Mouse (Mus musculus): ENCODE results near the gene Taar7b.

The Taar7b gene

DNA sequence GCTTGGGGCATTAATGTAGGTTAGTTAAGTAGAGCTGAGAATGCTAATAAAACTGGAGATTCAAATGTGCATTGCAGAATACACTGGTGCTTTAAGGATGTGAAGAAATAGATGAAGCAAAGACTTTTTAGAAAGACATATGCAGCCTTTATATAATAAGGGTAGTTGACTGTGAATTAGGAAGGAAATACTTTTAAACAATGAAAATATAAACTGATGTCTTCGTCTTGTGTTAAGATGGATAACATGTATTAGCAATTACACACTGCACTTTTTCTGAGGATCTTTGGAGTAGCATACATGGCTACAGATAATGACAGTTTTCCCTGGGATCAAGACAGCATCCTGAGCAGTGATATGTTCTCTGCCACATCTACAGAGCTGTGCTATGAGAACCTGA is at the start of gene Taar7b:
Gene Taar7b, plus strand, starts transcription at position 301 of the 400 bp plus-strand sequence.
- DNase-seq (ENCODE audit: inconsistent ontology term) = no peak

DNA sequence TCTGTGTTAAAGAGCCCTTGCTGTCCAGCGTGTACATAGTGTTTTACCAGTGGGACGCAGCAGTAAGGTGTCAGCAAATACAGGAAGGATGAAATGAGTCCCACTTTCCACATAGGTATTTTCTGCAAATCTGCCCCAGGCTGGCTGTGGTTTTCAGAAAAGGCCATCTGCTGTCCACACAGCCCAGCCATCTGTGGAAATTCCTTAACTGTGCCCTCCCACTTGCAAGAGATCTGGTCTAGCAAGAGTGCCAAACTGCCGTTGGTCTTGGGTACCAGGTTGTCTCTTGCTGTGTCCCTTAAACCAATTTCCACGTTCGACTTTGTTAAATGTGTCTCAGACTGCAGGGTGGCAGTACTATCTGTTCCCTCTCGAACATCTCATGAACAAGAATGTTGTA is 48.0 kb upstream of the Taar7b start:
- DNase-seq (ENCODE audit: inconsistent ontology term) = no peak

DNA sequence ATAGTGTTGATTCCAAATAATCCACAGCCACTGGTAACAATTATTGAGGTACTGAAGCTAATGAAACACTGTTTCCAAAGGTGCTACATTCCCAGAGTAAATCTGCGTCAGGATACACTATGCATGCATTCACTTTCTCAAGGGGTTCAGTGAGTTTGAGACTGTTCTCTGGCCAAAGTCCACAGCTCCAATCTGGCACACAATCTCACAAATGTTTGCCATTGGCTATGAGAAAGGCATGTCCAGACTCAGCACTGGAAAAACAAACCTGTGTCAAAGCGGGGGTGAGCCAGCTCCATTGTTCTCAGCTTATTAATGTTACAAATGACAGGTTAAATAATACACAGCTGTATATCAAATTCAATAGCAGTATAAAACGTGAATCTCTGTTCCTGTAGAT is 40.7 kb upstream of the Taar7b start:
- no peak for DNase-seq (ENCODE audit: inconsistent ontology term)

DNA sequence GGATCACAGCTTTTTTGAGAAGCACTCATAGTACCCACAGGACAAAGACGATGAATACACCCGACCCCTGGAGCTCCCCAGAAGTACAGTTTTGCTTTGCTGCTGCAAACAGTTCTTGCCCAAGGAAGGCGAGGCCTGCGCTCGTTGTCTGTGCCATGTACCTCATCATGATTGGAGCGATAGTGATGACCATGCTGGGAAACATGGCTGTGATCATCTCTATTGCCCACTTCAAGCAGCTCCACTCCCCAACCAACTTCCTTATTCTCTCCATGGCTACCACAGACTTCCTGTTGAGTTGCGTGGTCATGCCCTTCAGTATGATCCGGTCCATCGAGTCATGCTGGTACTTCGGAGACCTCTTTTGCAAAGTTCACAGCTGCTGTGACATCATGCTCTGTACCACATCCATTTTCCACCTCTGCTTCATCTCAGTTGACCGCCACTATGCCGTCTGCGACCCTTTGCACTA is 39.3 kb upstream of the Taar7b start, which contains the start of gene Taar4:
Gene Taar4, plus strand, starts transcription at position 51 of the 472 bp plus-strand sequence.
- no peak for DNase-seq (ENCODE audit: inconsistent ontology term)

DNA sequence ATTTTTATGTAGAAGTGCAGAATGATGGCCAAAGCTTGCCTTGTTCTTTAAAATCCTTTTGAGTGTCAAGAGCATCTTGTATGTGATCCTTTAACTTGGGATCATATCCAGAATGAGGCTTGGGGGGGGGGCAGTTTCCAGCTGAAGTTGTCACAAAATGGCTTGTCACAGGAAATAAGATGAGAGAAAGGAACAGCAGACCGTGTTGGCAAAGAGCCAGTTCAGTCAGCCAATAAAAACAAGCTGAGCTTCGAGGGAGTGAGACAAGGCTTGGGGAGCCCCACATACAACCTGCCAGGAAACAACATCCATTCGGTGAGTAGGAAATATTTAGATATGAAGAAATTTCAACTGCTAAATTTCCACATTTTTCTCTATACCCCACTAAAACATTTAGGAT is 36.3 kb upstream of the Taar7b start:
- no peak for DNase-seq (ENCODE audit: inconsistent ontology term)

DNA sequence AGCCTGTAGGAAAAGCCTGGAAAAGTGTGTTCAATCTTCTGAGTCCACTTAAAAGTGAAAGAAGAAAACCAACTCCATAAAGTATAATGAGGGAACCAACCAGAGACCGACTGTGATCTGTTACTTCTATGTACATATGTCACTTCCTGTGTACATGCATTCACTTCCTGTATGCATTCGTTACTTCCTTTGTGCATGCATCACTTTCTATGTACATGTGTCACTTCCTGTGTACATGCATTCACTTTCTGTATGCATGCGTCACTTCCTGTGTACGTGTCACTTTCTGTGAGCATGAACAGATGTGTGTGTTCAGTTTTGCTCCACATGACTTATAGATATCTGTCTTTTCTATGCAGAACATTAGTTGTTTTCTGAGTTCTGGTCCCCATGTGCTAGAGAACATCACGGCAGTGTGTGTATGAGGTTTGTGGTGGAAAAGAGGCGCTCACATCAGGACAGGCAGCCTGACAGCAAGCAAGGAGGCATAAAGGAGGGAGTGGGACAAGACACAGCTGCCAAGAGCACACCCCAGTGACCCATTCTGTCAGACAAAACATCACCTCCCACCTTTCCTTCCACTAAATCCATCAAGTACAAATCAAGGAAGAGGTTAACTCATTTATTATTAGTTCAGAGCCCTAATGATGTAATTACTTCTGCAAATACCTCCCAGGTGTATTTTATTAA is 34.7 kb upstream of the Taar7b start:
- no peak for DNase-seq (ENCODE audit: inconsistent ontology term)

DNA sequence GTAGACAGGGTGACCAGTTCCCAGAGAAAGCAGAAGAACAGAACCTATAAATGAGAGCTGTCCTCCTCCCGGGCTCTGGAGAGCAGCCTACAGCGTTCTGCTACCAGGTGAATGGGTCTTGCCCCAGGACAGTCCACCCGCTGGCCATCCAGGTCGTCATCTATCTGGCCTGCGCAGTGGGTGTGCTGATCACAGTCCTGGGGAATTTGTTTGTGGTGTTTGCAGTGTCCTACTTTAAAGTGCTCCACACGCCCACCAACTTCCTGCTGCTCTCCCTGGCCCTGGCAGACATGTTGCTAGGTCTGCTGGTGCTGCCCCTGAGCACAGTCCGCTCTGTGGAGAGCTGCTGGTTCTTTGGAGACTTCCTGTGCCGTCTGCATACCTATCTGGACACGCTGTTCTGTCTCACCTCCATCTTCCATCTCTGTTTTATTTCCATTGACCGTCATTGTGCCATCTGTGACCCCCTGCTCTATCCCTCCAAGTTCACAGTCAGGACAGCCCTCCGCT is 29.0 kb upstream of the Taar7b start, which contains the start of gene Taar5:
Gene Taar5, plus strand, starts transcription at position 51 of the 510 bp plus-strand sequence.
- DNase-seq (ENCODE audit: inconsistent ontology term) = no peak

DNA sequence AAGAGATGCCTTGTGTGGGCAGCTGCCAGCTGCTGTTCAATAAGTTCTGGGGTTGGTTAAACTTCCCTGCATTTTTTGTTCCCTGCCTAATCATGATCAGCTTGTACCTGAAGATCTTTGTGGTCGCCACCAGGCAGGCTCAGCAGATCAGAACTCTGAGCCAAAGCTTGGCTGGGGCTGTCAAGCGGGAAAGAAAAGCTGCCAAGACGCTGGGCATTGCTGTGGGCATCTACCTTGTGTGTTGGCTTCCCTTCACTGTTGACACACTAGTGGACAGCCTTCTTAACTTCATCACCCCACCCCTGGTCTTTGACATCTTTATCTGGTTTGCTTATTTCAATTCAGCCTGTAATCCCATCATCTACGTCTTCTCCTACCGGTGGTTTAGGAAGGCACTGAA is 28.5 kb upstream of the Taar7b start:
- no peak for DNase-seq (ENCODE audit: inconsistent ontology term)

DNA sequence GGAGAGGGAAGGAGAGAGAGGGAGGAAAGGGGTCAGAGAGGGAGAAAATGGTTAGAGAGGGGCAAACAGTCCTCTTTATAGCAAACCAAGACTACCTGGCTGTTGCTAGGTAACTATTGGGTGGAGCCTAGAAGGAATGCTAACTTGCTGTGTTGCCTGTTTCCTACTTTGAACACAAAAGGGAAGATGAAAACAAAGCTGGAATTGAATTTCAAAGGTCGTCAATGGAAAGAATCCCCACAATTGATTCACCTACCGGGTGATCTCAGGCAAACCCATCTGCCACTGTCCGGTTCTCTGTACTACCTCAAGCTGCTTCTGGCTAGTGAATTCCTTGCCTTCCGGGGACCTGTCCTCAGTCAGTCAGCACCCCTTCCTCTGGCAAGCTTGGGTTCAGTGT is 21.8 kb upstream of the Taar7b start:
- no peak for DNase-seq (ENCODE audit: inconsistent ontology term)

DNA sequence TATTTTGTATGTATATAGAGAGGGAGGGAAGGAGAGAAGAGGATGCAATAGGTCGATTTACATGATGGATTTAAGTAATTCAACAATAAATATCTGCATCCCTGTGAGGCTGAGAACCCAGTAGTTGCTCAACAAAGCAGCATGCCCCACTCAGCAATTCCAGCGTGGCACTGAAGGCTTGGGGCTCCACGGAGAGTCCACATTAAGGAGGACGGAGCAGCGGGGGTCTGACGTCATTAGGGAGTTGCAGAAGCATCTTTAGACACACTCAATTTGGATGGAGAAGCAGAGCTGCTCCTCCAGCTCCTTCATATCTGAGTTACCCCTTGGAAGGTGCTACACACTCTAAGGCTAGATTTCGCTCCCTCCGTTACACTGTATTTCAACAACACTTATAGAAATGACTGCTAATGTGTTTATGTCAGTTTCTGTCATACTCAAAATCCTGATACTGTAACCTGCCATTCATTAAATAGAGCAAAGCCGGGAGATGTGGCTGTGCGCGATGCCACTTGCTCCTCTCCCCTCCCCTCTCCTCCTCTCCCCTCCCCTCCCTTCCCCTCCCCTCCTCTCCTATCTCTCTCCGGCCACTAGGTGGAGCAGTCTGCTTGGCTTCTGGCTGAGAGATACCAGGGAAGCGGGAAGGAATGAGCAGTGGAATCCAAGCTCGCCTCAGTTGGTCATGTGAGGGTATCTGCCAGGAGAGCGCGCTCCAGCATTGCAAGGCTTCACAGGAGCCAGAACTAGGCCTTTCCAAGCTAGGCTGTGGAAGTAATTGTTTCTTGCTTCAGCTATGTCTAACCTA is 20.6 kb upstream of the Taar7b start:
- DNase-seq (ENCODE audit: inconsistent ontology term) = peak; percentile 92

DNA sequence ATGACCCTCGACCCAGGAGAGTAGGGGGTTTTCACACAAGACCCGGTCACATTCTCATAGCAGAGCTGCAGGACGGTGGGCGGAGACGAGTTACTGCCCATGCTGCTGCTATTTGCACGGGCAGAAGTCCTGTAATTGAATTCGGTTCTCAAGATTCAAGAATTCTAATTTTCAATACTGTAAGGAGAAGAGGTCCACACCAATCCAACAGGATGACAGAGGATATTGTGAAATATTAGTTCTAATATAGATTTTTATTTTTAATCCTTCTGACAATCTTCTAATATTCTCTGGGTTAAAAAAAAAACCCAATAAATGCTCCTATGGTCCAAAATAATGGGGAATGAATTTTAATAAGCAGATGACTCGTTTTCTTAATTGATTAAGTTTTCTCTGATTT is 14.2 kb upstream of the Taar7b start, which contains the start of gene Taar6:
Gene Taar6, minus strand, starts transcription at position 101 of the 400 bp plus-strand sequence.
- DNase-seq (ENCODE audit: inconsistent ontology term) = no peak

DNA sequence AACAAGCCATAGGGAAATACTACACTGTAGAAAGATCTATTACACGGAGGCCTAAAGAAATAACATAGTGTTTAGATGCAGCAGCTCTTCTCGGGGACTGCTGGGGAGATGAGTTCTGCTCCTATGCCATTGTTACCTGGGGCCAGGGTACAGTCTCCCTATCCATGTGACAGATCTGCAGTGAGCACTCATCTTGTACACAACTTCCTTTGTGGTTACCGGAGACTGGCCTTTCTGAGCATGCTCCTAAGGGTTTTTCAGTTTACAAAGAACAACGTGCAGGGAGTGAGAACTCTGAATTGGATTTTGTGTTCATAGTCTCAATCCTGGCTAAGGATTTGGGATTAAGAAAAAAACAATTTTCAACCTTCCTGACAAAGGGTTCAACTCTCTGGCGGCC is 13.3 kb upstream of the Taar7b start:
- no peak for DNase-seq (ENCODE audit: inconsistent ontology term)

DNA sequence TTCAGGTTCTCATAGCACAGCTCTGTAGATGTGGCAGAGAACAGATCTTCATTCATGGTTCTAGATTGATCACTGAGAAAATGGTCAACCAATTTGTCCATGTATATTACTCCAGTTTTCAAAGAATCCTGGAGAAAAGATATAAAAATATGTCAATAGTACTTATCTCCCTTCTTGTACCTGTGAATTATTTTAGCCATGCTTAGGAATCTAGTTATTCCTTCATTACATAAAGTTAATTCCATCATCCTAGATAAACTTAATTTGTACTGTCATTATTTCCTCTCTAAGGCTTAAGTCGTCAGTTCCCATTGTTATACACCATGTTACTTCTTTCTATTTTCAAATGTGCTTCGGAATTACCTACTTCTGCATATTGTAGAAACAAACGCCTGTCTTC is 6.4 kb upstream of the Taar7b start, which contains the start of gene Taar7a:
Gene Taar7a, minus strand, starts transcription at position 101 of the 400 bp plus-strand sequence.
- DNase-seq (ENCODE audit: inconsistent ontology term) = no peak

DNA sequence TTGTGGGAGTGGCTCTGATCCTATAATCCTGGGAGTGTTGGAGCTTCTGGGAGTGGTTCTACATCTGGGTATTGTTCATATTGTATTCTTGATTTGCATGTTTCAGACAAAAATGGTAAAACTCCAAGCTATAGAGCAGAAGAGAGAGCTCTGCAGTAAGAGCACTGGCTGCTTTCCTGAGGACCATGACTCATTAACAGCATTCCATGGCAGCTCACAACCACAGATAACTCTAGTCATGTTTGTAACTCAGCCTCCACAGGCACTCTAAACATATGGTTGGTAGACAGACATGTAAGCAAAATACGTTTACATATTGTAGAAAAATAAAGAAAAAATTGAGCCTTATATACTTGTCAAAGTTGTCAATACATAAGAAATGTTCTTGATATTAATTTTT is 6.7 kb downstream of the Taar7b start:
- DNase-seq (ENCODE audit: inconsistent ontology term) = peak; percentile 17

DNA sequence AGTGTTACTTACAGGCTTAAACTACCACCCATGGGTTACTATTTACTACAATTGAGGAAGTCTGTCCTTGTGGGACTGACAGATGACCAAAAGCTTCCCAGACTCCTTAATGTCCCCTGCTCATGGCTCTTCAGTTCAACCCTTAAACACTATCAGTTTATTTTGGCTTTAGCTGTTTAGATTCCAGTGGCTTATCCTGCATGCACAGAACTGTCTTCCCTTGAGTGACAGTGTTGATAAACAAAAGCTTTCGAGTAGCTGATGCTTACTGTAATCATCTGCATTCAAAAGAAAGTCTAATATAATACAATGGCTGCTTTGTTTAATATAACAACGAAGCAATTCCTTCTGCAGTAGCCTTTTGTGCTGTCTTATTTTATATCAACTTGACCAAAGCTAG is 7.3 kb downstream of the Taar7b start:
- no peak for DNase-seq (ENCODE audit: inconsistent ontology term)

DNA sequence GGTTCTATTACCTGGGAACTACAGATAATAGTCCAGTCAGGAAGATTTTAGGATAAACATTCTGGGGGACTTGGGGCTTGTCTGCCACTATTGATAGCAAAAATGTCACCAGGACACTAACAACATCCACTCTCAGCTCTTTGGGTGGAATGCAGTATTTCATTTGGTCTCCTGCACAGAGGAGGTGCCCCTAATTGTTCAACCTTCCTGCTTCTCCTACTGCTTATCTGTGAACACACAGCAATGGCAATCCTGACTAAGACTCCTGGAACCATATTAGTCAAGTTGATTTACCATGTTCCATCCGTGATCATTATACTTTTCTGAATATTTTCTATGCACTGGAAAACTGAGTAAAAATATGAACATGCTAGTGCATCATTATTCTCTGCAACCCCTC is 8.4 kb downstream of the Taar7b start:
- no peak for DNase-seq (ENCODE audit: inconsistent ontology term)

DNA sequence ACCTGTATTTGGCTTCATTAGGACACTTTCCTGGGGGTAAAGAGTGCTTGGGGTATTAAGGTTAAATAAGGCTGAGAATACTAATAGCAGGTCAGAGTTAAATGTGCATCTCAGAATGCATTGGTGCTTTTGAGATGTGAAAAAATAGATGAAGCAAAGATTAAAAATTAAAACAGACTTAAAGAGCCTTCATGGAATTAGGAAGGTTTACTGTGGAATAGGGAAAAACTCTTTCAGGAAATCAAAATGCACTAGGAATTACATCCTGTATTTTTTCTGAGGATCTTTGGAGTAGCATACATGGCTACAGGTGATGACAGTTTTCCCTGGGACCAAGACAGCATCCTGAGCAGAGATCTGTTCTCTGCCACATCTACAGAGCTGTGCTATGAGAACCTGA is 27.2 kb downstream of the Taar7b start, which contains the start of gene Taar7d:
Gene Taar7d, plus strand, starts transcription at position 301 of the 400 bp plus-strand sequence.
- DNase-seq (ENCODE audit: inconsistent ontology term) = no peak

DNA sequence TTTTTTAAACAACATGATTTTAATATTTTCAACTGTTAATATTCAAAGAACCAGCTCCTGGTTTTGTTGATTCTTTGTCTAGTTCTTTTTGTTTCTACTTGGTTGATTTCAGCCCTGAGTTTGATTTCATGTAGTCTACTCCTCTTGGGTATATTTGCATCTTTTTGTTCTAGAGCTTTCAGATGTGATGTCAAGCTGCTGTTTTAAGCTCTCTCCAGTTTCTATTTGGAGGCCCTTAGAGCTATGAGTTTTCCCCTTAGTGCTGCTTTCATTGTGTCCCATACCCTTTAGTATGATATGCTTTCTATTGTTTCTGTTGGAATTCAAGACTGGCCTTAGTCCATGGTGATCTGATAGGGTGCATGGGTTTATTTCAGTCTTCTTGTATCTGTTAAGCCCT is 31.6 kb downstream of the Taar7b start:
- DNase-seq (ENCODE audit: inconsistent ontology term) = no peak

DNA sequence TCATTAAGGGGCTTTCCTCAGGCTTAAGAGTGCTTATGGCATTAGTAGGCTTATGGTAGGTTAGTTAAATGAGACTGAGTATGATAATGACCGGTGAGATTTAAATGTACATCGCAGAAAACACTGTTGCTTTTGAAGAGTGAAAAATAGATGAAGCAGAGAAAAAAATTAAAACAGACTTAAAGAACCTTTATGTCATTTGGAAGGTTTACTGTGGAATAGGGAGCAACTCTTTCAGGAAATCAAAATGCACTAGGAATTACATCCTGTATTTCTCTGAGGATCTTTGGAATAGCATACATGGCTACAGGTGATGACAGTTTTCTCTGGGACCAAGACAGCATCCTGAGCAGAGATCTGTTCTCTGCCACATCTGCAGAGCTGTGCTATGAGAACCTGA is 37.6 kb downstream of the Taar7b start, which contains the start of gene Taar7e:
Gene Taar7e, plus strand, starts transcription at position 301 of the 400 bp plus-strand sequence.
- DNase-seq (ENCODE audit: inconsistent ontology term) = no peak

DNA sequence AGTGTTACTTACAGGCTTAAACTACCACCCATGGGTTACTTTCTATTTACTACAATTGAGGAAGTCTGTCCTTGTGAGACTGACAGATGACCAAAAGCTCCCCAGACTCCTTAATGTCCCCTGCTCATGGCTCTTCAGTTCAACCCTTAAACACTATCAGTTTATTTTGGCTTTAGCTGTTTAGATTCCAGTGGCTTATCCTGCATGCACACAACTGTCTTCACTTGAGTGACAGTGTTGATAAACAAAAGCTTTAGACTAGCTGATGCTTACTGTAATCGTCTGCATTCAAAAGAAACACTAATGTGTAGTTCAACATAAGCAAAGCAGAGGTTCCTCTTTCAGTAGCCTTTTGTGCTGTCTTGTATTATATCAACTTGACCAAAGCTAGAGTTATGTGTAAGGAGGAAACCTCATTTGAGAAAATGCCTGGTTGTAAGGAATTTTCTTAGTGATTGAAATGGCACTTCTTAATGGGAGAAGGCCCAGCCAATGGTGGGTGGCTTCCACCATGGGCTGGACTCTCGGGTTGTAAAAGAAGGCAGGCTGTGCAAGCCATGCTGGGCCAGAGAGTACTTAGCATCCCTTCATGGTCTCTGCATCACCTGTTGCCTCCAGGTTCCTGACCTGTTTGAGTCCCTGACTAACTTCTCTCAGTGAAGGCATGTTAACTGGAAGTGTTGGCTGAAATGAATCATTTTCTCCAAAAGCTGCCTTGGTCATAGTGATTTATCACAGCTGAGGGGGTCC is 40.6 kb downstream of the Taar7b start:
- no peak for DNase-seq (ENCODE audit: inconsistent ontology term)

DNA sequence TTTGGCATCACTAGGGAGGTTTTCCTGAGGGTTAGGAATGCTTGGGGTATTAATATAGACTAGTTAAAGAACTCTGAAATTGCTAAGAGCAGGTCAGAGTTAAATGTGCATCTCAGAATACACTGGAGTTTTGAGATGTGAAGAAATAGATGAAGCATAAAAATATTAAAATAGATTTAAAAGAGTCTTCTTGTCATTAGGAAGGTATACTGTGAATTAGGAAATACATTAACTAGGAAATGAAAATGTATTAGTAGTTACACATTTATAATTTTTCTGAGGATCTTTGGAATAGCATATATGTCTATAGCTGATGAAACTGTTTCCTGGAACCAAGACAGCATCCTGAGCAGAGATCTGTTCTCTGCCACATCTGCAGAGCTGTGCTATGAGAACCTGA is 49.5 kb downstream of the Taar7b start, which contains the start of gene Taar7f:
Gene Taar7f, plus strand, starts transcription at position 301 of the 400 bp plus-strand sequence.
- DNase-seq (ENCODE audit: inconsistent ontology term) = no peak

Measured in Muller cell, postnatal 12 days (primary cell).